Mouse (Mus musculus): ENCODE results near the gene Dhx34.
"Not testable (repeated sequence)": the region's sequence is repeated elsewhere in the genome, so short reads cannot be mapped to it uniquely, and the experiment has no call there.

Gene Dhx34
- long read RNA-seq, experiment 1, partial matches to known transcripts, result 1 of 5 reads
- long read RNA-seq, experiment 1, other reads (novel, unspliced or antisense), result 1 of 5 reads
- long read RNA-seq, experiment 2, partial matches to known transcripts, result 1 of 2 reads
- long read RNA-seq, experiment 2, other reads (novel, unspliced or antisense), result 0 of 2 reads

DNA sequence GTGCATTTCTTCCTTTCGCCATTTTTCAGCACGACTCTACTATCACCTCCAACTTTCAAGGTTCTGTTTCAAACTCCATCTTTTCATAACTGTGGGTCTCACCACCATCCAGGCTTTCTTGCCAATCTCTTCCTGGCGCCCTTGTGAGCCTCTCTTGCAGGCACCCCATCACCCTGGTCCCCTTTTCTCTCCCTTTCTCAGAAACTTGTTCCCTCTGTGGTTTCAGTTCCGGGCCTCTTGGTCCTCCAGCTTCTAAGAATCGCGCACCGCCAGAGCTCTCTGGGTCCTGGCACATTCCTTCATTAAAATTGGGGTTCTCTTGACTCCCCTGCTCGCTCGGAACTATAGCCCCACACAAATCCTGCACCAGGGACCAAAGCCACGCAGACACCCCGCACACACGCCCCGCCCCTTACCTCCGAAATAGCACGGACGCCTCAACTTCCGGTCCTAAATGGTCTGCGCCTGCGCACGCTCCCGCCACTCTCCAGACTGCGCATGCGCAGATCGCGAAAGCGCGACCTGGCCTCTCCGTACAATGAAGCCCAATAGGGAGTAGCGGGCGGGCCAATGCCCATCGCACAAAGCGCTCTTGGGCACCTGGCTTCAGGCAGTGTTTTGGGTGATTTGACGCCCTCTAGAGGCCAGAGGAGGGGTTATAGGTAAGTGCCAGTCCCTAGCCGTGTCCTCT is at the start of gene Dhx34:
Gene Dhx34, minus strand, starts transcription at position 456 of the 691 bp plus-strand sequence.
- intact Hi-C loops (cut with DNase I), result no loop called here

- intact Hi-C loops (cut with DNase I), result no loop called here
Observed at GRCm38 (mm10) chr7:16271139-16271538, 49.3 kb upstream of the Dhx34 start.

GRCm38 (mm10) chr7:16266593-16266992 is 44.8 kb upstream of the Dhx34 start:
- intact Hi-C loops (cut with DNase I), result not testable (repeated sequence)

DNA sequence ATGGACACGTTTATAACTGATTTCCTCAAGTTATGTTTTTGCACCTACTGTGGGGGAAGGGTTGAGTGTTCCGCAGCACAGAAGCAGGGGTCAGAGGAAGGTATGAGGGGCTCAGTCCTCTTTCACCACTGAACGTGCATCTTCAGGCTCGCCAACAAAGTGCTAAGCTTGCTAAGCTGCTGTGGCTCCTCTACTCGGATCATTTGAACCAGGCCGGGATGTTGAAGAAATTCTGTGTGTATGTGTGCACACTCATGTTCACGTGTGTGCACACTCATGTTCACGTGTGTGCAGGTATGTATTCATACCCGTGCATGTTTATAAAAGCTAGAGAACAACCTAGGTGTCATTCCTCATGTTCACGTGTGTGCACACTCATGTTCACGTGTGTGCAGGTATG is 44.0 kb upstream of the Dhx34 start:
- intact Hi-C loops (cut with DNase I), result no loop called here

GRCm38 (mm10) chr7:16263843-16264242 is 42.0 kb upstream of the Dhx34 start:
- intact Hi-C loops (cut with DNase I), result loop anchor here (1.0 to 5.0 kb wide), 2 partner anchors 72 to 167 kb away; partner anchors contain the start of gene Napa

DNA sequence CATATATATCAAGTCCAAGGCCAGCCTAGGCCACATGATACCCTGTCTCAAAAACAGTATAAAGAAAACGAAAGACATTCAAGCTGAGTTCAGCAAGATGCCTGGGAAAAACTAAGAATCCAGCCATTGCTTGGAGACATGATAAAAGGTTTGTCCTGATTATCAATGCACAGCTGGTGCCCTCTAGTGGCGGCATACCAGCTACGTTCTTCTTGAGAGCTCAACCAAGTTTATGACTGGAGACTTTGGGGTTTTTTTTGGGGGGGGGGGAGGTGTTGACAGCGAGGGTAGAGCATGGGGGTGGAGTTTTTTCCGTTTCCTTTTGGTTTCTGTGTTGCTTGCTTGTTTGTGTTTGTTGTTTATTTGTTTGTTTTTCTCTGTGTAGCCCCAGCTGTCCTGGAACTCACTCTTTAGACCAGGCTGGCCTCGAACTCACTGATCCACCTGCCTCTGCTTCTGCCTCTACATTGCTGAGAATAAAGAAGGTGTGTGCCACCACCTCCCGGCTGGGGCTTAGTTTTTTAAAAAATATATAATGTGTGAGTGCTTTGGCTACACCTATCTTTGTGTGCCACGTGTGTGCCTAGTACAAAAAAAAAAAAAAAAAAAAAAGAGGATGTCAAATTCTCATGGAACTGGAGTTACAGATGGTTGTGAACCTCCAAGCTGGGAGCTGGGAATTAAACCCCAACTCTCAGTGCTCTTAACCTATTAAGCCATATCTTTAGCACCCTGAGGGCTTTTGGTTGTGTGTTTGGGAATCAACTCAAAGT is 41.4 kb upstream of the Dhx34 start:
- intact Hi-C loops (cut with DNase I), result loop anchor here (1.0 to 5.0 kb wide), 2 partner anchors 71 to 166 kb away; partner anchors contain the start of gene Napa

DNA sequence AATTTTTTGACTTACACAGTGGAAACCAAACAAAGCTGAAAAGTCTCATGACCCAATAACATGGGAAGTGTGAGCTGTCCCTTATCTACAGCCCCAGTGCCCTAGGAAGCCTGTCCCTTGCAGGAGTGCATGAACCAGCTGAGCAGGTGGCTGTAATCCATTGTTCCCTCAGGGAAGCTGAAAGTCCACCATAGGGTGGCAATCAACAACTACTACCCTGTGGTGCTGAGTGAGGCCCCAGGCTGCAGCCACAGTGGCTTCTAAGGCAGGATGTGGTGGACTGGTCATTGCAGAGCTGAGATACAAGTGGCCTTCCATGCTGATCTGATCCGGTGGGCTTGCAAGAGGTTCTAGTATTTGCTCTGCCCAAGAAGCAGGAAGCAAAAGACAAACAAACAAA is 39.3 kb upstream of the Dhx34 start:
- intact Hi-C loops (cut with DNase I), result loop anchor here (5.0 kb wide), 1 partner anchor 164 kb away; the partner anchor contains the start of gene Napa

GRCm38 (mm10) chr7:16259110-16259590 is 37.3 kb upstream of the Dhx34 start, which contains the start of gene C5ar1:
TSS of gene C5ar1 (minus strand) at chr7:16259540.
- intact Hi-C loops (cut with DNase I), result no loop called here

GRCm38 (mm10) chr7:16257830-16258229 is 36.0 kb upstream of the Dhx34 start:
- intact Hi-C loops (cut with DNase I), result no loop called here

- intact Hi-C loops (cut with DNase I), result not testable (repeated sequence)
Observed at GRCm38 (mm10) chr7:16255963-16256362, 34.1 kb upstream of the Dhx34 start.

- intact Hi-C loops (cut with DNase I), result no loop called here
Observed at GRCm38 (mm10) chr7:16254195-16254594, 32.4 kb upstream of the Dhx34 start.

GRCm38 (mm10) chr7:16250687-16251086 is 28.9 kb upstream of the Dhx34 start:
- intact Hi-C loops (cut with DNase I), result no loop called here

DNA sequence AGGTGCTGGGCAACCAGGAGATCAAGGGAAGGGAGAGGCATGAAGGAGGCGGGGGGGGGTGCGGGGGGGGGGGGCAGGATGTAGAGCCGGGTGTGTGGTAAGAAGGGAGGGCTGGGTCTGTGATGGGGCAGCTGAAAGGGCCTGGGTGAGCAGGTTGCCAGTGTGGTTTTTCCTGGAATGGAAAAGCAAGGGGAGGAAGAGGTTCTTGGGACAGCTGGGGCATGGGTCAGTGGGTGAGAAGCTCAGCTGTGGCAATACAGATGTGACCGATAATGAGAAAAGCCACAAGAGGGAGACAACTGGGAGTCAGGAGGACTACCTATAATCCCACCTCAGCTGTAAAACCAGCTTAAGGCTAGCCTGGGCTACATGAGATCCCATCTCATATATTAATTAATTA is 24.1 kb upstream of the Dhx34 start:
- intact Hi-C loops (cut with DNase I), result no loop called here

DNA sequence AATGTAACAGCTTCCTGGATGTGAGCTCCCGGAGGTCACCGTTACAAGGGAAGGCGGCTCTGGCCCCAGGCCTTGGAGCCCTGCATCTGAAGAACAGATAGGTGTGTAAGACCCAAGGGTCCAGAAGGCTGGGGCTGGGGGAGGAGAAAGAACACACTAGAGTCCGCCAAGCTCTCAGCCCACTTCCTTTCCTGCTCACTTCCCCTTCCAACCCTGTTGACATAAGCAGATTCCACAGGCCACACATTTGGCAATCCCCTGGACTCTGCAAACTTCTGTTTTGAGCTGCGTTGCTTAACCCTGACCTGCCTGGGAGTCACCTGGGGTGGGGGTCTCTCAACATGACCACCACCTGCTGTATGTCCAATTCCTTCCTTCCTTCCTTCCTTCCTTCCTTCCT is 22.2 kb upstream of the Dhx34 start, which contains the start of gene C5ar2:
Gene C5ar2, minus strand, starts transcription at position 88 of the 400 bp plus-strand sequence.
- intact Hi-C loops (cut with DNase I), result no loop called here

DNA sequence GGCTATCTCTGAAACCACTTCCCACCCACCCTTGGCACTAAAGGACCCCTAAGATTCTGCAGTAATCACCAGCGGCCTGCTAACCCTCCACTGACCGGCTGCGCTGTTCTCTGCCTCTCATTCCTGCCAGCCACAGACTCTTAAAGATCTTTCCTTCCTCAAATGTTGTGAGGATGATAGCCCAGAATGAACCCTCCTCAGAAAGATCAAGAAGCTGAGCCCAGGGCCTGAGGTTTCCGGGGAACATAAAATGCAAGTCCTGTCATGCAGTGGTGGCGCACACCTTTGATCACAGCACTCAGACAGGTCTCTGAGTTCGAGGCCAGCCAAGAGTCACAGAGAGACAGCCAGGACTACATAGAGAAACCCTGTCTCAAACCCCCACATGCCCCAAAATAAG is 20.4 kb upstream of the Dhx34 start:
- intact Hi-C loops (cut with DNase I), result no loop called here

GRCm38 (mm10) chr7:16241787-16242186 is 19.9 kb upstream of the Dhx34 start:
- intact Hi-C loops (cut with DNase I), result no loop called here

DNA sequence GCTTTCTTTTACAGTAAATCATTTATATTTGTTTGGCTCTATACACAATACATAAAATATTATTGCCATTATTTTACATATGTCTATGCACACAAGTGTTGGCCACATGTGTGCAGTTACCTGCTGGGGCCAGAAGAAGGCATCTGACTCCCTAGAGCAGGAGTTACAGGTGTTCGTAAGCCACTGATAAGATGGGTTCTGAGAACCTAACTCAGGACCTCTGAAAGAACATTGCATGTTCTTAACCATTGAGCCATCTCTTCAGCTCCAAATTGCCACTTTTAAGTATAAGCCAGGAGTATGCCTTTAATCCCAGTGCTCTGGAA is 19.1 kb upstream of the Dhx34 start:
- intact Hi-C loops (cut with DNase I), result no loop called here

GRCm38 (mm10) chr7:16240281-16240977 is 18.6 kb upstream of the Dhx34 start:
- intact Hi-C loops (cut with DNase I), result no loop called here

- intact Hi-C loops (cut with DNase I), result no loop called here
Observed at GRCm38 (mm10) chr7:16239554-16239997, 17.7 kb upstream of the Dhx34 start.

DNA sequence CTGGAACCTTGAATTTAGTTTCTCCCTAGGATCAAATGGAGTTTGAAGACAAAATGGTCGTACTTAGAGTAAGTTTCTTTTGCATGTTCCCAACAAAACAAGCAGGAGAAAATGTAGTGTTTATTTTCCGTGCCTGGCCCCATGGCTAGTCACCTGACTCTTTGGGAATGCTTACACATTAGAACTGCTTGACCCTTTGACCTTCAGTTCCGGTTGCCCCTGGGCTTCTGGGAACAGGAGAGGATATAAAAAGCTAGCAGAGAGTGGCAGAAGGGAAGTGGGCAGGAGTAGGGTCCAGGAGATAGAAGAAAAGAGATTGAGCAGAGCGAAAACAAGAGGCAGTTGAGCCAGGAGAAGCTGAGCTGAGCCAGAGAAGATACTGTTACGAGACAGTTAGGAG is 8.0 kb upstream of the Dhx34 start:
- intact Hi-C loops (cut with DNase I), result no loop called here

- intact Hi-C loops (cut with DNase I), result no loop called here
Observed at GRCm38 (mm10) chr7:16213986-16214385, 7.9 kb downstream of the Dhx34 start.

All from adrenal gland (tissue).